Mouse (Mus musculus) hindbrain, embryonic 15.5 days (tissue): ENCODE results near the gene Haus8. TPM values are rescaled to one million over a fixed set of nuclear protein-coding genes. Genes with fewer than 3 reads are reported as not detected.
"Not testable (repeated sequence)": the region's sequence is repeated elsewhere in the genome, so short reads cannot be mapped to it uniquely, and the experiment has no call there.

Experiments used
- ATAC-seq: fragments of 200-750 bp; cut with Nextera tagmentation; 2 replicates; pipeline ENCODE4 v1.8.0; 2017; ENCODE audit warnings: low read depth, moderate number of reproducible peaks, moderate TSS enrichment; ENCODE audit not compliant: low FRiP score
- H3K27ac ChIP-seq: fragments of 300-500 bp; sonication (generic); replicated peaks from 2 replicates; pipeline ENCODE4 v1.5.1; 2015; ENCODE audit warnings: mild to moderate bottlenecking, inconsistent platforms
- H3K27me3 ChIP-seq: fragments of 300-500 bp; sonication (generic); 2 replicates; pipeline ENCODE4 v1.6.1; 2015; ENCODE audit warnings: control low read depth, inconsistent platforms
- H3K36me3 ChIP-seq: fragments of 300-500 bp; sonication (generic); 2 replicates; pipeline ENCODE4 v1.6.1; 2015; ENCODE audit warnings: control low read depth, inconsistent platforms
- H3K4me1 ChIP-seq: fragments of 300-500 bp; sonication (generic); replicated peaks from 2 replicates; pipeline ENCODE4 v1.6.1; 2015; ENCODE audit warnings: control low read depth, inconsistent platforms
- H3K4me2 ChIP-seq: fragments of 300-500 bp; sonication (generic); 2 replicates; pipeline ENCODE4 v1.6.1; 2015; ENCODE audit warnings: moderate library complexity, mild to moderate bottlenecking, inconsistent platforms
- H3K4me3 ChIP-seq: fragments of 300-500 bp; sonication (generic); 2 replicates; pipeline ENCODE4 v1.5.1; 2015; ENCODE audit warnings: mild to moderate bottlenecking, inconsistent platforms
- H3K9ac ChIP-seq: fragments of 300-500 bp; sonication (generic); 2 replicates; pipeline ENCODE4 v1.6.1; 2015; ENCODE audit warnings: inconsistent platforms
- H3K9me3 ChIP-seq: fragments of 300-500 bp; sonication (generic); 2 replicates; pipeline ENCODE4 v1.6.1; 2016; ENCODE audit warnings: control low read depth, inconsistent platforms
- WGBS: fragments of 180-500 bp; shearing (Covaris S2); methylation state at CpG from one replicate; pipeline ENCODE4 v1.1.7; 2015; 5-methylcytosine and 5-hydroxymethylcytosine counted together
- polyA plus RNA-seq: library from polyadenylated mRNA; unstranded; fragments of >200 nt; fragmentation: Nextera tagmentation; extraction: Ambion mirVana; gene quantifications from 2 replicates; pipeline ENCODE4 v1.2.1, GENCODE M21; 2015

Gene Haus8
- polyA plus RNA-seq, 1 experiment from 2014 or later = 62.6 TPM

GRCm38 (mm10) chr8:71281731-71282130, 9.0 kb upstream of the Haus8 start:
- not testable (repeated sequence) for ATAC-seq, H3K27ac ChIP-seq, H3K36me3 ChIP-seq, H3K4me1 ChIP-seq, H3K4me3 ChIP-seq, H3K9me3 ChIP-seq, H3K4me2 ChIP-seq, H3K9ac ChIP-seq, H3K27me3 ChIP-seq
- WGBS = 83% methylated on average over 1 of the region's 1 CpGs

- H3K27ac ChIP-seq, H3K36me3 ChIP-seq, H3K4me1 ChIP-seq, H3K9ac ChIP-seq, H3K27me3 ChIP-seq, H3K4me3 ChIP-seq, ATAC-seq, H3K9me3 ChIP-seq, H3K4me2 ChIP-seq: not testable (repeated sequence)
- WGBS = 96% methylated on average over 1 of the region's 1 CpGs
Observed at GRCm38 (mm10) chr8:71279409-71279808, 6.7 kb upstream of the Haus8 start.

GRCm38 (mm10) chr8:71276166-71276565, 3.4 kb upstream of the Haus8 start:
- WGBS = 80% methylated on average over 3 of the region's 3 CpGs
- H3K4me3 ChIP-seq = no peak overlapping the region
- H3K27ac ChIP-seq = no peak overlapping the region
- no peaks in the 10 kb centered on the region for H3K27me3 ChIP-seq
- H3K4me2 ChIP-seq = no peak overlapping the region
- no peaks in the 10 kb centered on the region for H3K9me3 ChIP-seq
- no peak overlapping the region for H3K9ac ChIP-seq
- H3K4me1 ChIP-seq = peaks cover 24% of the 10 kb centered on the region
- no peak for ATAC-seq
- no peaks in the 10 kb centered on the region for H3K36me3 ChIP-seq

GRCm38 (mm10) chr8:71274478-71274877, 1.7 kb upstream of the Haus8 start:
- no peaks in the 10 kb centered on the region for H3K27me3 ChIP-seq
- no peak overlapping the region; the same call in 1 of the 2 replicates for H3K4me3 ChIP-seq
- no peak overlapping the region for H3K27ac ChIP-seq
- no peak overlapping the region for H3K9ac ChIP-seq
- H3K4me2 ChIP-seq = no peak overlapping the region
- no peaks in the 10 kb centered on the region for H3K9me3 ChIP-seq
- no peaks in the 10 kb centered on the region; the same call in 1 of the 2 replicates for H3K36me3 ChIP-seq
- peaks cover 30% of the 10 kb centered on the region for H3K4me1 ChIP-seq
- no peak for ATAC-seq

GRCm38 (mm10) chr8:71273151-71273510, 397 bp upstream of the Haus8 start:
- WGBS = 0% methylated on average over 14 of the region's 14 CpGs
- no peaks in the 10 kb centered on the region; the same call in 1 of the 2 replicates for H3K36me3 ChIP-seq
- H3K4me1 ChIP-seq = peaks cover 30% of the 10 kb centered on the region
- no peaks in the 10 kb centered on the region for H3K9me3 ChIP-seq
- H3K27me3 ChIP-seq = no peaks in the 10 kb centered on the region
- H3K4me3 ChIP-seq = peak overlapping the region; percentile 68
- peak overlapping the region; percentile 78 for H3K27ac ChIP-seq
- H3K4me2 ChIP-seq = peak overlapping the region; percentile 88
- peak; percentile 0; the same call in 1 of the 2 replicates for ATAC-seq
- peak overlapping the region; percentile 72 for H3K9ac ChIP-seq

- no peaks in the 10 kb centered on the region for H3K27me3 ChIP-seq
- H3K9ac ChIP-seq = peak overlapping the region; percentile 73
- H3K27ac ChIP-seq = peak overlapping the region; percentile 78
- peak overlapping the region; percentile 68 for H3K4me3 ChIP-seq
- peaks cover 30% of the 10 kb centered on the region for H3K4me1 ChIP-seq
- peak overlapping the region; percentile 88 for H3K4me2 ChIP-seq
- no peaks in the 10 kb centered on the region; the same call in 1 of the 2 replicates for H3K36me3 ChIP-seq
- ATAC-seq = peak; percentile 1; the same call in 1 of the 2 replicates
- no peaks in the 10 kb centered on the region for H3K9me3 ChIP-seq
- WGBS = 26% methylated on average over 5 of the region's 5 CpGs
Observed at GRCm38 (mm10) chr8:71271630-71272029, 1.1 kb downstream of the Haus8 start.

DNA sequence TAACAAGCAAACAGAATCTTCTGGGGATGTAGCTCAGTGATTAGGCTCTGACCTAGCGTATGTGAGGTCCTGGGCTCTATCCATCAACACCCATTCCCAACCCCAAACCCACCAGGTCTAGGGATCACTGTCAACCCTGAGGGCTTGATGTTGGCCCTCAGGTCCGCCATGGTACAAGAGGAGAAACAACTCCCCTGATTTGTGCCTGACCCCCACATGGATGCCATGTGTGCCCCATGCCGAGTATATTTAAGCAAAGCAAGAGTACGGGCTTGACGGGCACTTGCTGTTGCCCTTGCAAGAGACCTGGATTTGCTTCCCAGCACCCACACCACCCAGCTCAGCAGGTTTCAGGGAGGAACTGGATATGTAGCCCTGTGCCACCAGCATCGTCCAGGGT, 4.4 kb downstream of the Haus8 start:
- not testable (repeated sequence) for H3K27me3 ChIP-seq, H3K36me3 ChIP-seq, ATAC-seq, H3K27ac ChIP-seq, H3K9ac ChIP-seq, H3K4me3 ChIP-seq, H3K4me2 ChIP-seq, H3K9me3 ChIP-seq
- WGBS = 95% methylated on average over 6 of the region's 6 CpGs
- H3K4me1 ChIP-seq = peaks cover 15% of the 10 kb centered on the region

DNA sequence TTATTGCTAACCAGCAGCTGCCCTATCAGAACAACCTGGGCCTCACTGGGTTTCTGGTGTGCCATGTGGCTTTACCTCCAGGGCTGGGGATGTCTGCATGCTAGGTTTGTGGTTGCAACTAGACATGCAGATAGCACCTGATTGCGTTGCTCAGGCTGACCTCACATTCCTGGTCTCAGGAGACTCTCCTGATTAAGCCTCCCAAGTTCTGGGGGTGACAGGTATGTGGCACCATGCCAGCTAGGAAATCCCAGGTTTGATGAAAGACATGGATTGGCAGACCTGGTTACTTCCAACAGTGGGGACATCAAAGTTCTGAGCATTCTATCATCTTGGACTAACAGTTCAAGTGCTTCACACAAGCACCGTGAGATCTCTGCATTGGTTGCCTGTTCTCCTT, 5.0 kb downstream of the Haus8 start:
- WGBS = 94% methylated on average over 2 of the region's 2 CpGs
- Histone ChIP-seq H3K4me1 (peaks cover 13% of the 10 kb centered on the region), H3K36me3 (peaks cover 11% of the 10 kb centered on the region), H3K4me3 (no peak overlapping the region), H3K4me2 (no peak overlapping the region), H3K9me3 (no peaks in the 10 kb centered on the region), H3K27ac (no peak overlapping the region), H3K9ac (no peak overlapping the region), H3K27me3 (no peaks in the 10 kb centered on the region)
- no peak for ATAC-seq

- H3K27ac ChIP-seq = no peak overlapping the region
- no peaks in the 10 kb centered on the region for H3K27me3 ChIP-seq
- no peak overlapping the region for H3K9ac ChIP-seq
- no peaks in the 10 kb centered on the region for H3K4me1 ChIP-seq
- no peak overlapping the region for H3K4me3 ChIP-seq
- ATAC-seq = no peak
- H3K9me3 ChIP-seq = no peaks in the 10 kb centered on the region
- H3K4me2 ChIP-seq = no peak overlapping the region
- peaks cover 27% of the 10 kb centered on the region for H3K36me3 ChIP-seq
Observed at GRCm38 (mm10) chr8:71261234-71261633, 11.5 kb downstream of the Haus8 start.

- Histone ChIP-seq H3K4me2 (no peak overlapping the region), H3K27me3 (no peaks in the 10 kb centered on the region), H3K4me1 (no peaks in the 10 kb centered on the region), H3K9me3 (no peaks in the 10 kb centered on the region), H3K4me3 (no peak overlapping the region), H3K9ac (no peak overlapping the region), H3K36me3 (peaks cover 43% of the 10 kb centered on the region), H3K27ac (no peak overlapping the region)
- no peak for ATAC-seq
- WGBS = 97% methylated on average over 3 of the region's 3 CpGs
Observed at GRCm38 (mm10) chr8:71256545-71257232, 16.0 kb downstream of the Haus8 start.

DNA sequence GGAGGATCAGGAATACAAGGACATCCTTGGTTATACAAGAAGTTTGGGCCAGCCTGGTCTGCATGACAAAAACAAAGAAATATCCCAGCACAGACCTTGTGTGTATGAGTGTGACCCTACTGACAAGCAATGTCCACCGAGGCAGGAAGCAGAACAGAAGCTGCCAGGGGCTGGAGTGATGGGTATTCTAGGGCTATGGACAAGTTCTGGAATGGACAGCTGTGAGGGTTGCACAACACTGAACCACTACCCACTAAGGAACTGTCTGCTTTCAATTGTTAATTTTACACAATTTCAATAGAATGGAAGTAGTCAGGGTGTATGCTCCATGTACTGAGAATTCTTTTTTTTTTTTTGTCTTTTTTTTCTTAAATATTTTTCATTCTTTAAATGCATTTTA, 24.5 kb downstream of the Haus8 start:
- no peak overlapping the region for H3K27ac ChIP-seq
- WGBS = 89% methylated on average over 1 of the region's 1 CpGs
- H3K4me1 ChIP-seq = no peaks in the 10 kb centered on the region
- ATAC-seq = no peak
- no peak overlapping the region for H3K9ac ChIP-seq
- peaks cover 21% of the 10 kb centered on the region for H3K36me3 ChIP-seq
- H3K4me3 ChIP-seq = no peak overlapping the region
- no peaks in the 10 kb centered on the region for H3K27me3 ChIP-seq
- no peaks in the 10 kb centered on the region for H3K9me3 ChIP-seq
- H3K4me2 ChIP-seq = no peak overlapping the region

DNA sequence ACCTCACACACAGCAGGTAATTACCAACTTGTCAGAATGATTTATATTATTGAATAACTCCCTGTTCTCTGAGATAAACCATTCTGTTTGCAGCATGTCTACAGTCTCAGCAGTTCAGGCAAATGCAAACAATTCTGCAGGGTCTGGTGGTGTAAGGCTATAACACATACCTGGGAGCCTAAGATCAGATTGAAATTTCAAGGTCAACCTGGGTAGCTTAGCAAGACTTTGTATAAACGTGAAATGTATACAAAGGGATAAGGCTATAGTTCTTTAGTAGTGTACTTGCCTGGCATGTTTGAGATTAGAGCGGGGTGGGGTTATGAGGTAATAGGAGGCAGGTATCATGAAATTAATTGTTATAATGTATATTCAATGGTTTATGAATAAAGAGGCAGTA, 30.0 kb downstream of the Haus8 start:
- no peaks in the 10 kb centered on the region for H3K36me3 ChIP-seq
- no peak overlapping the region for H3K27ac ChIP-seq
- no peak overlapping the region for H3K4me2 ChIP-seq
- no peak overlapping the region for H3K9ac ChIP-seq
- no peak overlapping the region for H3K4me3 ChIP-seq
- no peak for ATAC-seq
- no peaks in the 10 kb centered on the region for H3K27me3 ChIP-seq
- H3K9me3 ChIP-seq = no peaks in the 10 kb centered on the region
- 81% methylated on average over 2 of the region's 2 CpGs for WGBS
- H3K4me1 ChIP-seq = no peaks in the 10 kb centered on the region

DNA sequence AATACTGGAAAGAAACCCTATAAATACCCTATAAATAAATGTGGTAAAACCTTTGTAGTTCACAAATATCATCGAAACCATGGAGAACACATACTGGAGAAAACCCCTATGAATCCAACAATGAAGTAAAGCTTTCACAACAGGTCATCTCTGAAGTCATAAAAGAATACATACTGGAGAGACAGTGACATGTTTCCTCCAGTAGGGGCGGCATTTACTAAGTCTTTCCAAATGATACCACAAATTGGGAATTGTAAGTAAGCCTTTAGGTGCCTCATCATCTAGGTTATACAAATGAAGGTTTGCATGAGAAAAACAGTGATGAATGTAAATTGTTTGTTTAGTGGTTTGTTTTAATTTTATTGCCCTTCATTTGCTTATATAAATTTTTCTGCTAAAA, 48.2 kb downstream of the Haus8 start:
- no peak overlapping the region for H3K4me2 ChIP-seq
- WGBS = 52% methylated on average over 2 of the region's 2 CpGs
- no peaks in the 10 kb centered on the region for H3K4me1 ChIP-seq
- no peak for ATAC-seq
- H3K4me3 ChIP-seq = no peak overlapping the region
- H3K27me3 ChIP-seq = no peaks in the 10 kb centered on the region
- no peaks in the 10 kb centered on the region for H3K36me3 ChIP-seq
- H3K9me3 ChIP-seq = no peaks in the 10 kb centered on the region
- H3K9ac ChIP-seq = no peak overlapping the region
- H3K27ac ChIP-seq = no peak overlapping the region
